Mouse (Mus musculus): ENCODE measurements around the gene Acer3.
A peak's percentile ranks its signal among the peaks of the same experiment; 100 is the strongest.

Acer3 gene

GRCm38 (mm10) chr7:98321083-98321482, at the start of gene Acer3:
TSS of gene Acer3 (minus strand) at chr7:98321208.
- DNase-seq: no peak

GRCm38 (mm10) chr7:98369762-98370369, 48.9 kb upstream of the Acer3 start:
- no peak for DNase-seq

DNA sequence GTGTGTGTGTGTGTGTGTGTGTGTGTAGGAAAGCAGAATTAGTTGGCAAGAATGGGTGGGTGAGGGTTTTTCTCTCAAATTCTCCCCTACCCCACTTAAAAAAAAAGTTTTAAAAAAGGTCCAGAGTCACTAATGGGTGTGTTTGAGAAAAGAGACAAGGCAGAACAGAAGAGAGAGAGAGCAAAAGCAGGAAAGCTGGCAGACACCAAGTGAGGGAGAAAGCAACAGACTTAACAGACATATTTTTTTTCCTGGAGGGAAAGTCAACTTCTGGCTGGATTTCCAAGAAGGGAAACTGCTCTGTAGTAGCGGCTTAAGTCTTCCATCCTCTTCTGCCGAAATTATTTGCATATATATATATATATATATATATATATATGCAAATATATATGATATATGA, 40.7 kb upstream of the Acer3 start:
- no peak for DNase-seq

- DNase-seq: peak; percentile 96 to 97
Measured at GRCm38 (mm10) chr7:98361063-98361652, 40.1 kb upstream of the Acer3 start, which contains the start of gene Tsku. TSS of gene Tsku (minus strand) at chr7:98361328.

- DNase-seq: no peak
Measured at GRCm38 (mm10) chr7:98360621-98360990, 39.6 kb upstream of the Acer3 start.

GRCm38 (mm10) chr7:98359951-98360620, 39.1 kb upstream of the Acer3 start:
- DNase-seq: peak; percentile 79 to 87

DNA sequence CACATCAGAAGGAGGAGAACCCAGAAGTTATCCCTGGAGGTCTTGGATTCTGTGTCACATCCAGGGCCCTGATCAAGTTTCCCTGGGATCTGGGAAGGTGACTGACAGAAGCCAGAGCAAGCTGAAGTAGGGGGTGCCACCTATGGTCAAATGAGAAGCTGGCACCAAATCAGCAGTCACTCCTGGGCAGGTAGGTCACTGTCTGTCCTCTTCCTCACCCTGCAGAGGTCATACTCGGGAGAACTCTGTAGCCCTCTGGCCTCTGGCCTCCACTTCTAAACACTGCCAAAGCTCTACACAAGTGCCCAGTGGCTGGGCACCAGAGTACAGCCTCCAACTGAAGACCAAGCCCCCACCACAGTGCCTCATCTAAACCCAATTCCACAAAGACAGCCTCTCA, 37.0 kb upstream of the Acer3 start:
- DNase-seq: peak; percentile 13 to 19

DNA sequence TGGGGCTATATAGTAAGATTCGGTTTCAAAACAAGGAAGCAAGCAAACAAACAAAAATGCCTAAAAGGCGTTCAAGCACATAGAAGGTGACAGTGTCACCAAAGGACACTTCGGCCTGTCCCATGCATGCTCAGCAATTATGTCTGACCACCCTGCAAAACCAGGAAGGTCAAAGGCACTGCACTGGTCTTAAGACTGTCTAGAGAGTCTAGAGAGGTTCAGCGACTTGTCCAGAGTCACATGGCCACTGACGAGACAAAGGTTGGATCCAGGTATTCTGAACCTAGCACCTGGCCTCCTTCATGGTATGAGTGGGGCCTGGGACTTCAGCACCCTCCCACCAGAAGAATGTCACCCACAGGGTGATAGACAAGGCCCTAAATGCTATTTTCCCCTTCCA, 36.3 kb upstream of the Acer3 start:
- peak in 1 of 2 experiments; percentile 1 for DNase-seq

DNA sequence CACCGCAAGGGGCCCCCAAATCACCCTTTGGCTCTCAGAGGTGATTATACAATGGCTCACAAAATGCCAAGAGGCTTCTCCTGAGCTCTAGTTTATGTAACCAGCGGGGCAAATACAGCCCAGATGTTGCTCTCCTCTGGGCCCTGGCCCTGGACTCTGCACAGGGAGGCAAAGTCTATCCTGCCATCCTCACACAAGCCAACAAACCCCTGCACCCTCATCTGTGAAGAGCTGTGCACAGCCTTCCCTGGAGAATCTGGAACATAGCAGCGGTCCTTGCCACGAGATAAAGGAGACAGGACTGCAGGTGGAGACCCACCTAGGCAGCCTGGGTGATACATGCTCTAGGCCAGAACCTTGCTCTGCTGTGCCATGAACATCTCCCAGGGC, 33.9 kb upstream of the Acer3 start:
- DNase-seq: no peak

DNA sequence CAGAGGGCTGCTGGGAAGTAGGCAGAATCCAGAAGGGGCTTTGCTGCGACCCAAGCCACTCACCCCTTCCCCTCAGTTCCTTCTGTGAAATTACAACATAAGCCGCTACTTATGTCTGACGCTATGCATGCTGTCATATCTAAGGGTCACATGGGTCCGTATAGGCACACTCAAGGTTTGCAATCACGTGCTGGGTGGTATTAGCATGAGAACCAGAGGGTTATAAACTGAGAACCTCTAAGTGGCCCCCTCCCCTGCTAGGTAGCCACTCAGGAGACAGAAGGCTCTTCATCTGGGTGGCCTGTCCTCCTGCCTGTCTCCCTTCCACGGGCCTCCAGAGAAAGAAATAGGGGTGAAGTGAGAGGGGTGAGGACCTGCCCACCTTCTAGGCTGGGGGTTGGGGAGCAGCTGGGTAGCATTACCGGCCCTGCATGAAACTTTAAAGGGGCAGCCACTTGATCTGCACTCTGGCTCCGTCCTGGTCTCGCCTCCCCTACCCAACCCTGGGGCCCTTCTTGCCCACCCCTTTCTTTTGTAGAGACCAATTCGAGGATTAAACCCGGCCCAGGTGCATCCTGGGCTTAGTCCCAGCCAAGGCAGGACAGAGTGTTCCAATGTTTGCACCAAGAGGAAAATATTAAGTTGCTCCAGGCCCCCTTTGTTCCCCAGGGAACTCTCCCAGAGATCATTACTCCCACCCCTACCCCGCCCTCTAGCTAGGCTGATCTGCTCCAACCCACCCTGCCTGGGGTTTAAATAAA, 33.3 kb upstream of the Acer3 start:
- no peak for DNase-seq

DNA sequence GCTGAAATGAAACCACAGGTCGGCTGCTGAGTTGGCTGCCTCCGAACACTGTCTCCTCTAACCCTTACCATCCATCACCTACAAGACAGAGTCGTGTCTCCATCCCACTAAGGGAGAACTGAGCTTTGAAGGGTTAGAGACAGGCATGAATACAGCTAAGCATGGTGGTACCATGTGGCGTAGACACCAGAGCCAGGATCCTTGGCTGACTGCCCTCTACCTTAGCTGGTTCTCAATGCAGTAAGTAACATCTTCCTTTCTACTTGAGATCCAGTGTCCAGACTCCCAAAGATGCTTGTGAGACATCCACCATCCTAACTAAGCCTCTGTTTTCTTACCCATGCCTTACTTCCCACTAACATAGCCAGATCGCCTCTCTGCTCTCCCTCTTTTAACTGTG, 32.6 kb upstream of the Acer3 start:
- DNase-seq: peak in 1 of 2 experiments; percentile 66

- DNase-seq: no peak
Measured at GRCm38 (mm10) chr7:98351523-98351922, 30.5 kb upstream of the Acer3 start.

- DNase-seq: peak in 1 of 2 experiments; percentile 21
Measured at GRCm38 (mm10) chr7:98349821-98350220, 28.8 kb upstream of the Acer3 start.

DNA sequence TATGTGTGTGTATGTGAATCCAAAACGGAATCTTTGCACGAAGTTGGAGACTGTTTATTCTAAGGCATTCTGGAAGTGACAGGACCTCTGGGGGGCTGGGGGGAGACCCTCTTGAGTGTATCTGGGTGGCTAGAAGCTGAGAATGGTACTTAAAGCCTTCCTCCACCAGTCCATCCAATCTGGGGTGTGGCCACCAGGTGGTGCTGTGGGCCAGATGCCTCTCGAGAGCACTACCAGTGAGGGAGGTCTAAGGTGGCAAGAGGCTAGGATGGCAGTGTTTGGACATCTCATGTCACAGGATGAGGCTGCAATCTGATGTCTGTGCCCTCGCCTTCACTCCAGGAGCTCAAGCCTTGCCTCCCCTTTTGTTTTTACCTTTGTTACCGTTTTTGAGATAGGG, 28.1 kb upstream of the Acer3 start:
- DNase-seq: peak; percentile 96 to 98

DNA sequence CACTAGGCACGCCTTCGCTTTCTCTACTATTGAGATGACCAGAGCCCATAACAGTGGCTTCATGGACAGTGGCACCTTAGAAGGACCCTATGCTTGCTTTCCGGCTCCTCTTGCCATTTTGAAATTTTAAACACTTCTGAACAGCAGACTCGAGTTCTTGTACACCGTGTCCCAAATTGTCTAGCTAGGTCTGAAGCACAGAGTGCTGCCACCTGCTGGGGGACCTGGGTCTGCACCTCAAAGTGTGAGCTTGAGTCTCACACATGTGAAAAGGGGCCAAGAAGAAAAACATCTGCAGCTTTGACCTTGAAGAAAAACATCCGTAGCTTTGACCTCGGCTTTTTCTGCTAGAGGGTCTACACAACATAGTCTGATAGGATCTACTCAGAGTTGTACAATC, 27.0 kb upstream of the Acer3 start:
- DNase-seq: peak; percentile 85 to 89

DNA sequence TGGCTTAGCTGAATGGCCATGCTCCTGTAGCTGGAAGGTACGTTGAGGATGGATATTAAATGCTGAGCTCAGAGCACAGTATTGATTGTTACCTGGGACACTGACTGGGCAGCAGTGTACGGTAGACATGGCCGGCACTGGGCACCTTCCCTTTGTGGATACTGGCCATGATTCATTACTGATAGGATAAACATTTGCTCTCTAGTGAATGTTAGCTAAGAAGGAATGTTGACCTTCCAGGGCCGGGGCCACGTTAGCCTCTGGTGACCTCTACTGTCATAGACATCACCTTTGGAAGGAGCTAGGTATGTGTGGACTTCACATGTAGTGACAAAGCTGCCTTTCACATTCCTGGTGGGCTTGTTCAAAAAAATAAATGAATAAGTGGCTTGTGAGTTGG, 26.5 kb upstream of the Acer3 start:
- DNase-seq: peak in 1 of 2 experiments; percentile 1

GRCm38 (mm10) chr7:98345036-98345435, 24.0 kb upstream of the Acer3 start:
- DNase-seq: peak; percentile 75 to 79

GRCm38 (mm10) chr7:98344361-98344760, 23.4 kb upstream of the Acer3 start:
- peak; percentile 82 to 83 for DNase-seq

DNA sequence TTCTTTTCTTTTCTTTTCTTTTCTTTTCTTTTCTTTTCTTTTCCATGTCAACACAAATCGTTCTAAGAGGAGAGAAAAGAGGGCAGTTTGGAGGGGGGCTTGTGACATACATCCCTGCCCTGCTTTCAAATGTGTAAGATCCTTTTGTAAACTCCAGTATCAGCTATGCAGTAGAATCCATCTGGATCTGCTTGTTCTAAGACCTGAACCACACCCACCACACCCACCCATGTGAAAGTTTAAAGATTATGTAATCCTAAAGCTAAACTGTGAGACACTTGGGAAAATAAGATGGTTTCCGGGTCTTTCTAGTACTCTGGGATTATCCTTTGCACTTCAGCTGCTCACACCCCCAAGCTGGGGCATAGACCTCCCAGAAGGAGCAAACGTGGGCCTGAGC, 21.2 kb upstream of the Acer3 start:
- no peak for DNase-seq

DNA sequence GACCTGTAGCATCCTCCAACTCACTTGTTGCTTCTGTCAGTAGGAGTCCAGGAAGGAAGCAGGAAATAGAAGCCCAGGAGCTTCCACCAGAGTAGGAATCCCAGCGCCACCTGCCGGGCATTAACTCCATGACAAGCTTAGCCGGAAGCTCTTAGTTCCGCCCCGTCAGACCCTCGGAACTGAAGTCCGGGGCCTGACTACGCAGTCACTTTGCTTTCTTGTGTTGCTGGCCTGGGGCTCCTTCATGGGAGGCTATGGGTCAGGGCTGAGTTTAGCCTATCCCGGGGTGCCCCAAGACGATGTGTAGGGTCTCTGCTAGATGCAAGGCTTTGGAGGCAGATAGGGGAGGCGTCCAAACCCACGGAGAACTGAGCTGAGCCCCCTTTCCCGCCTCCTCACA, 20.5 kb upstream of the Acer3 start:
- DNase-seq: peak; percentile 94 to 97

DNA sequence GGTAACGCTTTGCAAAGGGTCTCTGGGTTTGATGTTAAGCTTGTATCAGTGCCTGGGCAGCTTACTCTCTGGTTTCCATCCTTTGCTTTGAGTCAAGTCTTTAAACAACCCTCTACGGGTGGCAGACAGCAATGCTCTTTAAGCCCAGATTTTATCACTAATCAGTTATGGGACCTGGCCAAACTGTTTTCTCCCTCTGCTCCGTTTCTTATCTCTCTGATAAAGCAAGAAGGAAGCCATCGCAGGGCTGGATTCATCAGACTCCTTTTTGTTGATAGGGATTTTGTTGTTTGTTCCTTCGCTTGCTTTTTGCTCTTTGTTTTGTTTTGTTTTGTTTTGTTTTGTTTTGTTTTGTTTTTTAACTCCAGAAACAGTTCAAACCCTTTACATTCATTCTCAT, 19.3 kb upstream of the Acer3 start:
- no peak for DNase-seq

DNA sequence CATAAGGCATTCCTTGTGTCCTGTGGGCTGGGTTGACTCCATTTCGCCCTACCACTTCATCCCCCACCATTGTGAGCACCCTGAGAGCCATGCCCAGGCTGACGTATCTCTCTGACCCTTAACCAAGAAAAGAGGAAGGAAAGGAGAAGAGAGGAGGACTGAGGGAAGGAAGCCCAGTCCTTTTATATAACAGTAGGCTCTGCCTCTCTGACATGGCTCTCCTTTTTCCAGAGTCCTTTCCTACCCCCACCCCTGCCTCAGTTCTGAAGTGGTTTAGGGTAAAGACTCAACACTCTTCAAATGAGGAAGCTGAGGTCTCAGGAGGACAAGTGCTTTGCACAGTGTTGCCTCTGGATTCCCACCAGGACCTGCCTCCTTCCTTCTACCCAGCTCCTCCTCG, 13.0 kb upstream of the Acer3 start:
- DNase-seq: no peak

DNA sequence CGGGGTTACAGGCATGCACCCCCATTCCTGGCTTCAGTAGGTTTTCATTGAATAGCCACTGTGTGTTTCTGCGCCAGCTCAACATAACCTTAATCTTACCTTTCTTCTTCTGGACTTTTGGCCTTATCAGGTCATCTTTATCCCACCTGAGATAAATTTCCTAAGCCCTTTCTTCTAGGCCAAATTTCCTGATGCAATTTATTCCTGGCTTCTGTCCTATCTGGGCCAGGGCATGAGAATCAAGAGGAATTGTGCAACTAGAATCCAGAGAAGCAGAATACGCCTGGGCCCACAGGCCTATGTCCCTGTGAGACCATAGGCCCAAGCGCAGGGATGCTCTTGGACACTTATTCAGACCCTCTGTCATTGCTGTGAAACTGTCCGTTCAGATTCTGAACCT, 12.5 kb upstream of the Acer3 start:
- no peak for DNase-seq
